Mouse (Mus musculus) activated CD4-positive, CD25-positive, alpha-beta regulatory T cell, adult 4 months (primary cell): Measurements from ENCODE around the gene Ninj1. TPM values are rescaled to one million over a fixed set of nuclear protein-coding genes. Genes with fewer than 3 reads are reported as not detected.

ENCODE experiments used
- ATAC-seq: one replicate; pipeline ENCODE4 v1.8.0; 2017
- polyA plus RNA-seq, 2 experiments: library from polyadenylated mRNA; unstranded; fragments of 100-300 nt; shearing (Covaris generic); gene quantifications; one replicate each; pipeline ENCODE4 v1.2.1; 2017

Gene Ninj1
- polyA plus RNA-seq, 2 experiments from 2014 or later: 30.1 to 36.9 TPM

GRCm38 (mm10) chr13:49234711-49235110 lies 47.4 kb downstream of the Ninj1 start:
- no peak for ATAC-seq

DNA sequence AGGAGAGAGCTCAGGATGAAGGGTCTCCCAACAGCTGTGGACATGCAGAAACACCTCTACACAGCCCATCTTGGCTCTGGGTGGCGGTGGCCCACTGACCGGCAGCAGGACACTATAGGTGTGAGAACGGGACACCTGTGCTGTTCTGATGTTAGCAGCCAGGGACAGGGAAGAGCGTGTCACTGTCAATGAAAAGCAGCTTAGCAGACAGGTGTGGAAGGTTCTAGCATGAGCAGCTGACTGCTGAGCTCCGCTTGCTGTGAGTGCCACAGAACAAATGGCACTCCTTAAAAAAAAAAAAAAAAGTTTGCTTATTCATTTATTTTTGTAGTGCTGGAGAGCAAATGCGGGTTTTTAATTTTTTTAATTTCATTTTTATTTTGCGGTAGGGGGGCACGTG lies 50.3 kb downstream of the Ninj1 start:
- ATAC-seq: no peak

DNA sequence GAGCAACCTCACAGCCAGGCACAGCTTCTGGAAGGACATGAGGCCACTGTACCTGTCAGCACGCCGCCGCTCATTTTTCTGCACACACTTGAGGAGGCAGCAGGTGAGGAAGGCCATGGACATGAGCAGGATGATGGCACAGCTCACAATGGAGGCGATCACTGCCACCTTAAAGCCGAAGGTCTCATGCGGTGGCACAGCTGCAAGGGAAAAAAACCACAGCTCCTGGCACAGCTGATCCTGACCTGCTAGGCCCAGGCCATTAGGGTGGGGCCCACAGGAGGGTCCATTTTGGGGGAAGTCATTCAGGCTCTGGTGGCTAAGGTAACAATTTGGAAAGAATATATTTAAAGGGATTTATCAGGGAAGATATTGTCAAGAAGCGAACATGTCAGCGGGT lies 51.5 kb downstream of the Ninj1 start:
- ATAC-seq: no peak

DNA sequence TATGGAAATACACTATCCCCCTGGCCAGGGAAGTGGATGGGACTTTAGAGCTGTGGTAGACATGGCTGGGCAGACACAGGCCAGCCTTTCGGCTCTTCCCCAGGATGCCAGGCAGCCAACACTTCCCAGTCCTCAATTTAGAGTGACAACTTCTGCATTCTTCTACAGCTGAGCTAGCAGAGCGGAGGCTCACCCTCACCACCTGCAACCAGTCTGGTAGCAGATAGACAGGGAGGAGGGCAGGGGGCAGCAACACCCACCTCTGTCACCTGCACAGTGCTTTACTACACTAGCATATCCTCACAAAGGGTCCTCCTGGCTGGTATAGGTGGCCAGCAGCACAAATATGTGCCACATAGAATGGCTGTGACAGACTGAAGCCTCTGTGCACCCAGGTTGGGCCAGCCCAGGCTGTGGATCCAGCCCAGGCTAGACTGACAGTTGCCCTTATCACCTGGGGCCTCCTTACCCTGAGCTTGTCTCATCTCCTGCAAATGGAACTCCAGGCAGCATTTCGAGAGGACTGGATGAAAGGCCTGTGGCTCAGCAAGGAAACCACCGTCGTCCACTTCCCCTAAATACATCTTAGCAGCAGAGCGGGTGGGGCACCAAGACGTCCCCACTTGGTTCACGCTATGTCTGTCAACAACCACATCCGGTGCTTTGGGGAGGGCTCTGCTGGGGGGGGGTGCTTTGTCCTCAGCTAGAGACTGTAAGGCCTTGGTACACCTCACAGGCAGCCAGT lies 55.2 kb downstream of the Ninj1 start:
- ATAC-seq: peak; percentile 94

DNA sequence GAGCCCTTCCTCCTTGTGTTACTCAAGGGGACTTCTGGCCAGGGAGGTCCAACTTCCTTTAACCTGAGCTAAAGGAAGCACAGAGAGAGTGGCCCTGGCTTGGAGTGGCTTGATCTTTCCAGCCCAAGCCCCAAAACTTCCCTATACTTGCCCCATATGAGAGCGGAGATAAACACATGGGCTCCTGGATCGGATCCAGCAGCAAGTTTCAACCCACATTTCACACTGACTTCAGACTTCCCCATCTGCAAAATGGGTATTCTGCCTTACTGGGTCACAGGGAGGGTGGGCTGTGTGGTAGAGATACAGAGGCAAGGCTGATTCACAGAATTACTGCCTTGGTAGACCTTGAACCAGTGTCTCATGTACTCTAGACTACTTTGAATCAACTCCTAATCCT lies 56.2 kb downstream of the Ninj1 start:
- no peak for ATAC-seq

DNA sequence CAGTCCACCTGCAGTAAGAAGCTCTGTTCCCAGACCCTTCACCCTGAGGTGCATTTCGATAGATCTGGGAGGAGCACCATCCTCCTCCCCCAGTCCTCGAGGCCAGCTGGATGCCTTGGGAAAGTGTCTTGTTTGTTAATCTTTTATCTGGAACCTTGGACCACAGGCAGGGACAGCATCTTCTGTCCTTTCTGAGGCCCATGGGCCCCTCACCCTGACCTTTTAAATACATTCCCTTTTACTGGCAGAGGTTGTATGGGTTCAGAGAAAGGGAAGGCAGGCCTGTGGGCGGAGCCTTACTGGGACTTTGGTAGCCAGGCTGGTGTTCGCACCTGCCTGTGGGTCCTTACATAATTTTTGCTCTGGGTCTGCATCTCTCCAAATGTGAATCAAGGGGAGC lies 58.0 kb downstream of the Ninj1 start:
- ATAC-seq: no peak

Other genes with a start within 250 kb of the Ninj1 start
- 10 to 100 TPM; 34.4 to 37.0 TPM for gene Fam120a, start 219.5 kb upstream of the Ninj1 start, polyA plus RNA-seq
- gene Wnk2, start 39.5 kb upstream of the Ninj1 start, polyA plus RNA-seq: not detected
- 10 to 100 TPM; 56.9 to 66.6 TPM for gene Card19, start 28.6 kb downstream of the Ninj1 start, polyA plus RNA-seq
- gene Susd3, start 61.2 kb downstream of the Ninj1 start, polyA plus RNA-seq: 10 to 100 TPM; 61.0 to 67.4 TPM
- gene Fgd3, start 132.8 kb downstream of the Ninj1 start, polyA plus RNA-seq: 10 to 100 TPM; 11.5 to 13.7 TPM
- gene Bicd2, start 154.1 kb downstream of the Ninj1 start, polyA plus RNA-seq: 1 to 10 TPM; 5.8 to 6.2 TPM
- gene Ippk, start 233.8 kb downstream of the Ninj1 start, polyA plus RNA-seq: 1 to 10 TPM; 2.7 to 4.6 TPM